Mouse (Mus musculus) neural tube, embryonic 15.5 days (tissue): ENCODE measurements at regions not wholly inside any gene's neighbourhood (a gene's known extent, or its start where the extent isn't known, plus 50 kb on each side); places are given as distances from the start of the nearest gene placed in this dataset.

Experiments used
- ATAC-seq: fragments of 200-750 bp; cut with Nextera tagmentation; 2 replicates; pipeline ENCODE4 v1.8.0; 2017; ENCODE audit warnings: mild to moderate bottlenecking, moderate TSS enrichment, moderate library complexity; ENCODE audit not compliant: low FRiP score
- H3K27ac ChIP-seq: fragments of 300-500 bp; sonication (generic); replicated peaks from 2 replicates; pipeline ENCODE4 v1.5.1; 2015; ENCODE audit warnings: mild to moderate bottlenecking, inconsistent platforms
- H3K27me3 ChIP-seq: fragments of 300-500 bp; sonication (generic); replicated peaks from 2 replicates; pipeline ENCODE4 v1.6.1; 2015; ENCODE audit warnings: inconsistent platforms
- H3K36me3 ChIP-seq: fragments of 300-500 bp; sonication (generic); 2 replicates; pipeline ENCODE4 v1.6.1; 2015; ENCODE audit warnings: inconsistent platforms
- H3K4me1 ChIP-seq: fragments of 300-500 bp; sonication (generic); 2 replicates; pipeline ENCODE4 v1.6.1; 2015; ENCODE audit warnings: inconsistent platforms
- H3K4me2 ChIP-seq: fragments of 300-500 bp; sonication (generic); 2 replicates; pipeline ENCODE4 v1.6.1; 2015; ENCODE audit warnings: inconsistent platforms, mild to moderate bottlenecking, moderate library complexity
- H3K4me3 ChIP-seq: fragments of 300-500 bp; sonication (generic); replicated peaks from 2 replicates; pipeline ENCODE4 v1.5.1; 2015; ENCODE audit warnings: mild to moderate bottlenecking, inconsistent platforms
- H3K9ac ChIP-seq: fragments of 300-500 bp; sonication (generic); replicated peaks from 2 replicates; pipeline ENCODE4 v1.6.1; 2015; ENCODE audit warnings: mild to moderate bottlenecking, inconsistent platforms
- H3K9me3 ChIP-seq: fragments of 300-500 bp; sonication (generic); replicated peaks from 2 replicates; pipeline ENCODE4 v1.6.1; 2016; ENCODE audit warnings: inconsistent platforms
- WGBS: fragments of 180-500 bp; shearing (Covaris S2); methylation state at CpG from one replicate; pipeline ENCODE4 v1.1.7; 2015; ENCODE audit warnings: mixed read lengths; 5-methylcytosine and 5-hydroxymethylcytosine counted together

- 97% methylated on average over 3 of the region's 3 CpGs for WGBS
- Histone ChIP-seq H3K27ac (no peak overlapping the region), H3K9me3 (no peaks in the 10 kb centered on the region), H3K36me3 (no peaks in the 10 kb centered on the region), H3K27me3 (no peaks in the 10 kb centered on the region), H3K4me3 (no peak overlapping the region), H3K4me1 (peaks cover 2% of the 10 kb centered on the region; the same call in 1 of the 2 replicates), H3K4me2 (no peak overlapping the region), H3K9ac (no peak overlapping the region)
- no peak for ATAC-seq
Observed at GRCm38 (mm10) chr10:117510529-117511482, 118.5 kb upstream of the Cpm start.

GRCm38 (mm10) chr10:117510224-117510486, 119.1 kb upstream of the Cpm start:
- ATAC-seq: no peak
- no peak overlapping the region for H3K4me3 ChIP-seq
- H3K36me3 ChIP-seq: no peaks in the 10 kb centered on the region
- H3K9me3 ChIP-seq: no peaks in the 10 kb centered on the region
- no peaks in the 10 kb centered on the region for H3K27me3 ChIP-seq
- no peak overlapping the region for H3K4me2 ChIP-seq
- WGBS: 84% methylated on average over 2 of the region's 2 CpGs
- H3K27ac ChIP-seq: no peak overlapping the region
- peaks cover 2% of the 10 kb centered on the region; the same call in 1 of the 2 replicates for H3K4me1 ChIP-seq
- H3K9ac ChIP-seq: no peak overlapping the region

GRCm38 (mm10) chr10:117509431-117510223, 119.7 kb upstream of the Cpm start:
- Histone ChIP-seq H3K27me3 (no peaks in the 10 kb centered on the region), H3K9me3 (no peaks in the 10 kb centered on the region), H3K4me1 (peaks cover 2% of the 10 kb centered on the region; the same call in 1 of the 2 replicates), H3K36me3 (no peaks in the 10 kb centered on the region), H3K9ac (no peak overlapping the region), H3K27ac (no peak overlapping the region), H3K4me2 (no peak overlapping the region), H3K4me3 (no peak overlapping the region)
- no peak for ATAC-seq
- 78% methylated on average over 9 of the region's 9 CpGs for WGBS

- no peaks in the 10 kb centered on the region for H3K36me3 ChIP-seq
- no peaks in the 10 kb centered on the region for H3K9me3 ChIP-seq
- H3K4me3 ChIP-seq: no peak overlapping the region
- peaks cover 2% of the 10 kb centered on the region; the same call in 1 of the 2 replicates for H3K4me1 ChIP-seq
- no peak overlapping the region for H3K27ac ChIP-seq
- no peak for ATAC-seq
- WGBS: 95% methylated on average over 5 of the region's 5 CpGs
- no peaks in the 10 kb centered on the region for H3K27me3 ChIP-seq
- no peak overlapping the region for H3K9ac ChIP-seq
- no peak overlapping the region for H3K4me2 ChIP-seq
Observed at GRCm38 (mm10) chr10:117506252-117506992, 122.9 kb upstream of the Cpm start.

- no peak overlapping the region for H3K9ac ChIP-seq
- no peak for ATAC-seq
- no peak overlapping the region for H3K4me3 ChIP-seq
- WGBS: 84% methylated on average over 4 of the region's 4 CpGs
- no peak overlapping the region for H3K4me2 ChIP-seq
- H3K27ac ChIP-seq: no peak overlapping the region
- H3K27me3 ChIP-seq: no peaks in the 10 kb centered on the region
- no peaks in the 10 kb centered on the region for H3K9me3 ChIP-seq
- H3K36me3 ChIP-seq: no peaks in the 10 kb centered on the region
- peaks cover 2% of the 10 kb centered on the region; the same call in 1 of the 2 replicates for H3K4me1 ChIP-seq
Observed at GRCm38 (mm10) chr10:117505529-117505928, 123.8 kb upstream of the Cpm start.

GRCm38 (mm10) chr10:117505057-117505456, 124.2 kb upstream of the Cpm start:
- no peak overlapping the region for H3K4me2 ChIP-seq
- H3K27ac ChIP-seq: no peak overlapping the region
- no peaks in the 10 kb centered on the region for H3K36me3 ChIP-seq
- peaks cover 2% of the 10 kb centered on the region; the same call in 1 of the 2 replicates for H3K4me1 ChIP-seq
- no peaks in the 10 kb centered on the region for H3K27me3 ChIP-seq
- no peak for ATAC-seq
- no peaks in the 10 kb centered on the region for H3K9me3 ChIP-seq
- WGBS: 90% methylated on average over 3 of the region's 3 CpGs
- H3K9ac ChIP-seq: no peak overlapping the region
- H3K4me3 ChIP-seq: no peak overlapping the region

- Histone ChIP-seq H3K4me3 (no peak overlapping the region), H3K4me1 (peaks cover 2% of the 10 kb centered on the region; the same call in 1 of the 2 replicates), H3K27ac (no peak overlapping the region), H3K27me3 (no peaks in the 10 kb centered on the region), H3K9ac (no peak overlapping the region), H3K36me3 (no peaks in the 10 kb centered on the region), H3K4me2 (no peak overlapping the region), H3K9me3 (no peaks in the 10 kb centered on the region)
- no peak for ATAC-seq
- WGBS: 66% methylated on average over 5 of the region's 5 CpGs
Observed at GRCm38 (mm10) chr10:117504267-117504902, 124.6 kb upstream of the Cpsf6 start.

- Histone ChIP-seq H3K27me3 (no peaks in the 10 kb centered on the region), H3K4me1 (no peaks in the 10 kb centered on the region), H3K4me3 (no peak overlapping the region), H3K4me2 (no peak overlapping the region), H3K9me3 (no peaks in the 10 kb centered on the region), H3K9ac (no peak overlapping the region), H3K27ac (no peak overlapping the region), H3K36me3 (no peaks in the 10 kb centered on the region)
- WGBS: 74% methylated on average over 22 of the region's 22 CpGs
- ATAC-seq: no peak
Observed at GRCm38 (mm10) chr10:117503222-117504184, 123.7 kb upstream of the Cpsf6 start.

GRCm38 (mm10) chr10:117502731-117503130, 122.9 kb upstream of the Cpsf6 start:
- no peak overlapping the region for H3K9ac ChIP-seq
- no peaks in the 10 kb centered on the region for H3K9me3 ChIP-seq
- no peak for ATAC-seq
- no peaks in the 10 kb centered on the region for H3K36me3 ChIP-seq
- no peak overlapping the region for H3K4me2 ChIP-seq
- H3K4me1 ChIP-seq: no peaks in the 10 kb centered on the region
- no peak overlapping the region for H3K4me3 ChIP-seq
- H3K27me3 ChIP-seq: no peaks in the 10 kb centered on the region
- WGBS: 89% methylated on average over 9 of the region's 9 CpGs
- H3K27ac ChIP-seq: no peak overlapping the region

GRCm38 (mm10) chr10:117502135-117502534, 122.3 kb upstream of the Cpsf6 start:
- Histone ChIP-seq H3K4me2 (no peak overlapping the region), H3K27me3 (no peaks in the 10 kb centered on the region), H3K4me3 (no peak overlapping the region), H3K9me3 (no peaks in the 10 kb centered on the region), H3K4me1 (no peaks in the 10 kb centered on the region), H3K27ac (no peak overlapping the region), H3K9ac (no peak overlapping the region), H3K36me3 (no peaks in the 10 kb centered on the region)
- ATAC-seq: no peak
- 90% methylated on average over 7 of the region's 7 CpGs for WGBS
